Mouse (Mus musculus) G1E (cell line): ENCODE measurements around the gene Gm42878.
"Not testable (repeated sequence)": the region's sequence is repeated elsewhere in the genome, so short reads cannot be mapped to it uniquely, and the experiment has no call there.

Experiments
- CTCF ChIP-seq: IDR thresholded peaks from 2 replicates; pipeline ENCODE4 v1.5.1; 2012; ENCODE audit warnings: low read depth, low read length, inconsistent platforms, mixed read lengths
- GATA1 ChIP-seq: IDR thresholded peaks from 2 replicates; pipeline ENCODE4 v1.6.1; 2012; ENCODE audit warnings: borderline replicate concordance, low read length, inconsistent platforms, mixed read lengths
- GATA2 ChIP-seq: IDR thresholded peaks from 2 replicates; pipeline ENCODE4 v1.6.1; 2012; ENCODE audit warnings: low read depth, low read length, inconsistent platforms, borderline replicate concordance

DNA sequence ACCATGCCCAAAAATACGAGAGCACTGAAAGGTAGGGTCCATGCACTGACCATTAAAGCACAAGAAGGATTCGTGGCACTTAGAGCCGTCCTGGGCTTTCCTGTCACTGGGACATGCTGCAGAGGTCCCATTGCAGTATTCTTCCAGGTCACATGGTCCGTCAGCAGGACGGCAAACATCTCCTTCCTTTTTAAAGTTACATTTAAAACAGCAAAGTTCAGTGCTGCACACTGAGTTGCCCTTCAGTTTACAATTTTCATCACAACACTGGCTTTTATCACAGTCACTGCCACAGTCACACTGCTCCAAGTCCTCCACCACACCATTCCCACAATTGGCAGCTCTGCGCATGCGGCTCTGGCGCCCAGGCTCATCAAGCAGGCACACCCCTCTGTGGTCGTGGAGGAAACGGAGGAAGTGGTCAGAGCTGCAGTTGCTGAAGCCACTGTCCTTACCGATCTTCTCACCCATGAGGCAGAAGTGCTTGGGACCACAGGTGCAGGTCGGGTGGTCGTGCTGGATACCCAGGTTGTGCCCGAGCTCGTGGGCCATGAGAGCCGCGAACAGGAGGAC lies 43.8 kb downstream of the Gm42878 start:
- not testable (repeated sequence) for TF ChIP-seq CTCF, GATA1, GATA2
